Mouse (Mus musculus) cerebellum, postnatal 25 days (tissue): ENCODE results near the gene Cldn7.
"Not testable (repeated sequence)": the region's sequence is repeated elsewhere in the genome, so short reads cannot be mapped to it uniquely, and the experiment has no call there.

Experiments used
- DNase-seq, 2 experiments: peaks; one replicate each; pipeline ENCODE4 v3.0.0; 2021; ENCODE audit warnings: mixed read lengths in 2 of 2

Gene Cldn7

DNA sequence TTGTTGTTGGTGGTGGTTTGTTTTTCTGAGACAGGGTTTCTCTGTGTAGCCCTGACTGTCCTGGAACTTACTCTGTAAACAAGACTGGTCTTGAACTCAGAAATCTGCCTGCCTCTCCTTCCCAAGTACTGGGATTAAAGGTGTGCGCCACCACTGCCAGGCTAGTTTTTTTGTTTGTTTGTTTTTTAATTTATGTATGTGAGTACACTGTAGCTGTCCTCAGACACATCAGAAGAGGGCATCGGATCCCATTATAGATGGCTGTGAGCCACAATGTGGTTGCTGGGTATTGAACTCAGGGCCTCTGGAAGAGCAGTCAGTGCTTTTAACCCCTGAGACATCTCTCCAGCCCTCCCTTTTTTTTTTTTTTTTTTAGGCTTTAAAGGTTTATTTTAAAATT, 51.6 kb downstream of the Cldn7 start:
- DNase-seq: not testable (repeated sequence)

DNA sequence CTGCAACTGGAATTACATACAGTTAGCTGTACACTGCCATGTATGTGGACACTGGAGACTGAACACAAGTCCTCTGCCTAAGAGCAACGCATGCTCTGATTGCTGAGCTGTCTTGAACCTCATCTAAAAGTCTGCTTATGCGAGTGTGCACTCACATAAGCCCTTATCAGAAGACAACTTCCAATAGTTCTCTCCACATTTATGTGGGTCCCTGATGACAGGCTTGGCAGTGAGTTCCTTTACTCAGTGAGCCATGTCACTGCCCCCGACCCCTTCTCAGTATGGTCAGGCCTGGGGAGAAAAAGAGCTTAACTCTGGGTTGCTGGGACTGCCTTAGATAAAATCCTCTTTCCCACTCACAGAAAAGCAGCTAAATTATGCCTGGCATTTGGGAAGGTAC, 52.1 kb downstream of the Cldn7 start, which contains the start of gene Dlg4:
TSS of gene Dlg4 (plus strand) at position 274 of the 400 bp plus-strand sequence.
- no peak for DNase-seq

DNA sequence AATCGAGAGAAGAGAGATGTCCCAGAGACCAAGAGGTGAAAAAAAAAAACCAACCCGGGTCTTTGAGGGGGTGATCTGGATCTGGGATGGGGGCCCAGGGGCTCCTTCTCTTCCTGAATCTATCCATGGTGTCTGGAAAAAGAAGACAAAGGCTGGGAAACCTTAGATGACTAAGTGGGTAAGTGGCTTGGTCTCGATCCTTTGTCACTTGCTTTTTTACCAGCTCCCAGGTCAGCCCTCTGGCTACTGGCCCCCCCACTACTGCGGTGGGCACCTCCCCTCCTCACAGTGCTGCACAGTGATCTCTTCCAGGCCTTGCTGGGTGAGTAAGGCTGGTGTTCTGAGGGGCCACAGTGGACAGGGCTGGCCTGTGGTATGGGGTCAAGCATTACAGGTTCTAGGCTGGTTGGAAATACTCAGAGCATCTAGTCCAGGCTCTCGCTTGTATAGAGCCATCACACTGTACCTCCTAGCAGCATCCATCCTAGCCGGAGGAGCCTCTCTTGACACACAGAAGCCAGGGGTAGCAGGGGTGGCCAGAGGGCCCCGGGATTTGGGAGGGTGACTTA, 52.7 kb downstream of the Cldn7 start:
- DNase-seq: no peak
